Mouse (Mus musculus) neural tube, embryonic 11.5 days (tissue): ENCODE measurements at regions not wholly inside any gene's neighbourhood (a gene's known extent, or its start where the extent isn't known, plus 50 kb on each side); places are given as distances from the start of the nearest gene placed in this dataset.
"Not testable (repeated sequence)": the region's sequence is repeated elsewhere in the genome, so short reads cannot be mapped to it uniquely, and the experiment has no call there.

Experiments
- ATAC-seq: fragments of 200-750 bp; cut with Nextera tagmentation; 2 replicates; pipeline ENCODE4 v1.8.0; 2017; ENCODE audit warnings: moderate number of reproducible peaks, mild to moderate bottlenecking, moderate TSS enrichment, moderate library complexity; ENCODE audit not compliant: insufficient read depth, low FRiP score, low TSS enrichment
- DNase-seq: peaks from one replicate; pipeline ENCODE4 v3.0.0-alpha.2; 2015; ENCODE audit warnings: low spot score
- H3K27ac ChIP-seq: fragments of 300-500 bp; sonication (generic); 2 replicates; pipeline ENCODE4 v1.5.1; 2014; ENCODE audit warnings: low read depth, mild to moderate bottlenecking, low read length
- H3K27me3 ChIP-seq: fragments of 300-500 bp; sonication (generic); 2 replicates; pipeline ENCODE4 v1.6.1; 2014; ENCODE audit warnings: mild to moderate bottlenecking, low read length, mixed read lengths; ENCODE audit not compliant: control insufficient read depth, insufficient read depth
- H3K36me3 ChIP-seq: fragments of 300-500 bp; sonication (generic); 2 replicates; pipeline ENCODE4 v1.6.1; 2014; ENCODE audit warnings: mild to moderate bottlenecking, low read length, moderate library complexity, mixed read lengths; ENCODE audit not compliant: control insufficient read depth, insufficient read depth
- H3K4me1 ChIP-seq: fragments of 300-500 bp; sonication (generic); 2 replicates; pipeline ENCODE4 v1.6.1; 2014; ENCODE audit warnings: low read length, mixed read lengths; ENCODE audit not compliant: control insufficient read depth, insufficient read depth
- H3K4me2 ChIP-seq: fragments of 300-500 bp; sonication (generic); 2 replicates; pipeline ENCODE4 v1.6.1; 2014; ENCODE audit warnings: low read depth, mild to moderate bottlenecking, moderate library complexity
- H3K4me3 ChIP-seq: fragments of 300-500 bp; sonication (generic); 2 replicates; pipeline ENCODE4 v1.5.1; 2014; ENCODE audit warnings: low read depth, low read length
- H3K9ac ChIP-seq: fragments of 300-500 bp; sonication (generic); 2 replicates; pipeline ENCODE4 v1.6.1; 2014; ENCODE audit warnings: mild to moderate bottlenecking, low read length
- H3K9me3 ChIP-seq: fragments of 300-500 bp; sonication (generic); 2 replicates; pipeline ENCODE4 v1.6.1; 2016; ENCODE audit warnings: low read length; ENCODE audit not compliant: control insufficient read depth
- WGBS: fragments of 180-500 bp; shearing (Covaris S2); extraction: QIAGEN DNeasy Blood & Tissue Kit; methylation state at CpG from one replicate; pipeline ENCODE4 v1.1.7; 2014; 5-methylcytosine and 5-hydroxymethylcytosine counted together

DNA sequence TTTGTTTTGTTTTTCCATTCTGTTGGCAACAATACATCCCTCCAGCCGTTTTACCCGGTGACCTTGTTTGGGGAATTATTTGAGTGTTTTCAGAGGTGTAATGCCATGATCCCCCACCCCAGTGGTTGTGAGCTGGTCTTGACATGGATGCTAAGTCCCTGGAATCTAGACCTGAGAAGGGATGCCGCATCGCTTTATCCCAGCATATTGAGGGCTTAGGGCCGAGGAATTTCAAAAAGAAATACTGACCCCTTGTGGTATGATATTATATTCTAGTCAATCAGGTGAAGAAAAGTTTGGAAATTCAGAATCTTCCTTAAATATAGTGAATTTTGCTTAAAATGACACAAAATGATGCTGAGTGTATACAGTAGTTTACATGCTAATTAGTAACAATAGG is 75.7 kb upstream of the Cwc22 start:
- Histone ChIP-seq H3K4me3 (no peak overlapping the region), H3K27me3 (no peaks in the 10 kb centered on the region), H3K4me2 (no peak overlapping the region), H3K9me3 (no peaks in the 10 kb centered on the region), H3K4me1 (no peaks in the 10 kb centered on the region), H3K9ac (no peak overlapping the region), H3K36me3 (no peaks in the 10 kb centered on the region), H3K27ac (no peak overlapping the region)
- ATAC-seq (no peak; the same call in 1 of the 2 replicates), DNase-seq (peak; percentile 29)
- WGBS, result 36% methylated on average over 5 of the region's 5 CpGs

DNA sequence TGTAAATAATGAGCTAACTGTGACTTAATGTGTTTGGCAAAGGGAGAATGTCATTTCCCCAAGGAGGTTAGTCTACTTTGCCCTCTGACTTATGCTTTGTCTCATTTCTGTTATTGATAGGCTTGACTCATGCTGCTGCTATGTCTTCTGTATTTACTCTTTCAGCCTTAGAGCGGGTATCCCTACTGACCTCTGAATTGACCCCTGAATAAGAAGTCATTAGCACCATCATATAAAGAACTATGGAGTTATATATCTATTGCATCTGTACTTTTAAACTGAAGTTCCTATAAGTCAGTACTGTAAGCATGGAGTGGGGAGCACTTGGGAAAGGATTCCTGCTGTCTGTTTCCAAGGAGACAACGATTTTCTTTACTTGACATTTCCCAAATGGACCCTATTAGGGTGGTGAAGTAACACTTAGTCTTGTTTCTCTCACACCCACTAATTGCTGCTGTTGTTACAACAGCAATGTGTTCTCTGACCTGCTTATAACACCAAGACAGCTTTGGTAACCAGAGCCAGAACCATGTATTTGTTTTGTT is 75.3 kb upstream of the Cwc22 start:
- WGBS, result 54% methylated on average over 2 of the region's 2 CpGs
- Histone ChIP-seq H3K27me3 (no peaks in the 10 kb centered on the region), H3K4me1 (no peaks in the 10 kb centered on the region), H3K4me3 (no peak overlapping the region), H3K27ac (no peak overlapping the region), H3K4me2 (no peak overlapping the region), H3K9me3 (no peaks in the 10 kb centered on the region), H3K36me3 (no peaks in the 10 kb centered on the region), H3K9ac (no peak overlapping the region)
- DNase-seq (no peak), ATAC-seq (no peak)

DNA sequence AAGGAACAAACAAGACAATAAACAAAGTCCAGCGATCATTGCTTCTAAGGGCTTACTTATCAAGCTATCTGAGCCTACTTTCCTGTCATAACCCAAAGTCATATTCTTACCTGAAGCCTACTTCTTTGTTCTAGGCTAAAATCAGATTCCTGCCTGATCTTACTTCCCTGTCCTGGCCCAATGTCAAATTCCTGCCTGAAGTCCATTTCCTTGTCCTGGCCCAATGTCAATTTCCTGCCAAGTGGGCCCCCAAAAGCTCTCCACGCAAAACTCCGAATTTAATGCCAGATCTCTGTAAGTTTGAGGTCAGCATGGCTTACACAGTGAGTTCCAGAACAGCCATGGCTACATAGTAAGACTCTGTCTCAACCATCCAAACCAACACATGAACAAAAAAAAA is 74.3 kb upstream of the Cwc22 start:
- DNase-seq, result no peak

DNA sequence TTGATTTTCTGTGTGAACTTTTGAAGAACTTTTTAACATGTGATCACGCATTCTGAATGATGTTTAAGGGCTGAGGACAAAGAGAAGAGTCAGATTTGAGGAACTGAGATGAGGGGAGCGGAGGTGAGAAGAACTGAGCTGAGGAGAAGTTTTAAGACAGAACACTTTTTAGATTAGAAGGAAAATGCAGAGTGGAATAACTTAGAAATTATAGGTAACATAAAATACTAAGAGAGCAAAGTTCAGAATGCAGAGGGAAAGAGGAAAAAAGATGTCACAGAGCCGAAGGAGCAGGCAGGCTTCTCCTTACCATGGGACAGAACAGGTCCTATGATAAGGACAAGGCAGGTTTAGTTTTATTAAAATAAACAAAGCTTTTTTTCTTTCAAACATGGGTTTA is 73.7 kb upstream of the Cwc22 start:
- DNase-seq (no peak), ATAC-seq (no peak)
- Histone ChIP-seq H3K9ac (no peak overlapping the region), H3K4me3 (no peak overlapping the region), H3K27ac (no peak overlapping the region), H3K9me3 (no peaks in the 10 kb centered on the region), H3K4me2 (no peak overlapping the region), H3K4me1 (no peaks in the 10 kb centered on the region), H3K36me3 (no peaks in the 10 kb centered on the region), H3K27me3 (no peaks in the 10 kb centered on the region)
- WGBS, result 91% methylated on average over 3 of the region's 3 CpGs

More for the DNA sequence above, 74.3 kb upstream of the Cwc22 start:
- 91% methylated on average over 3 of the region's 3 CpGs for WGBS
- Histone ChIP-seq H3K9ac (no peak overlapping the region), H3K27ac (no peak overlapping the region), H3K4me1 (no peaks in the 10 kb centered on the region), H3K4me2 (no peak overlapping the region), H3K9me3 (no peaks in the 10 kb centered on the region), H3K27me3 (no peaks in the 10 kb centered on the region), H3K36me3 (no peaks in the 10 kb centered on the region), H3K4me3 (no peak overlapping the region)
- ATAC-seq, result no peak

DNA sequence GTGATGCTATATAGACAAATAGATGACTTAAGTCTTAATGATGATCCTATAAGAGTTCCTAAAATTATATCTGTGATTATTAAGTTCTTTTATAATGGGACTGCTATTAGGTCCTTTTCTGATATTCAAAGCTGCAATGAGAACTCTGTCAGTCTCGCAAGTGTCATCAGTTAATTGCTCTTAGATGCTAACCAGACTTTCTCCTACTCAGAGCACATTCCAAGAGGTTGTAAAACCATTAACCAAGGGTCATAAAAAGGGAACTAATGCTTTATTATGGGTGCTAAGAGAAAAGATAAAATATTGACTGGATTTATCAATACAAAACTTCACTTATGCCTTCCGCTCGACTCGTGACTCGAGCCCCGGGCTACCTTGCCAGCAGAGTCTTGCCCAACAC is 66.3 kb upstream of the Cwc22 start:
- H3K9me3 ChIP-seq, DNase-seq, H3K4me3 ChIP-seq, H3K9ac ChIP-seq, H3K27ac ChIP-seq, H3K27me3 ChIP-seq, ATAC-seq, H3K36me3 ChIP-seq, H3K4me2 ChIP-seq, H3K4me1 ChIP-seq: not testable (repeated sequence)
- 89% methylated on average over 6 of the region's 6 CpGs for WGBS

DNA sequence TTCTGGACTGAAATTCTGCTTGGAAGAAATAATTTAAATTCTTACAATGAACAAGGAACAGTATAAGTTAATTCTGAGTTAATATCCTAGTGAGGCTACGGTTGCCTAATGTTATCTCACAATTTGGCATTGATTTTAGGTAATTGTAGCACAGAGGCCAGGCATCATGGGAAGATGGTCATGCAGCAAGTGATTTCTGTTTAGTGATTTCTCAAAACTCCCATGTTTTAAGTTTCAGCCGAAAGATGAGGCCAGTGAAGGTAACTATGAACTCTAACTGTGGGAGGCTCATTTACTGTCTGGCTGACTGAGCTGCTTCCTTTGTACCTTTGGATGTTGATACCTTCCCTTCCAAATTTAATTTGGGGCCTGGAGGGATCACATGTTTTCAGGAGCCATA is 65.6 kb upstream of the Cwc22 start:
- Histone ChIP-seq H3K36me3 (no peaks in the 10 kb centered on the region), H3K4me3 (no peak overlapping the region), H3K4me1 (no peaks in the 10 kb centered on the region), H3K27me3 (no peaks in the 10 kb centered on the region), H3K4me2 (no peak overlapping the region), H3K27ac (no peak overlapping the region), H3K9ac (no peak overlapping the region), H3K9me3 (no peaks in the 10 kb centered on the region)
- 87% methylated on average over 2 of the region's 2 CpGs for WGBS
- ATAC-seq, result no peak
- no peak for DNase-seq

DNA sequence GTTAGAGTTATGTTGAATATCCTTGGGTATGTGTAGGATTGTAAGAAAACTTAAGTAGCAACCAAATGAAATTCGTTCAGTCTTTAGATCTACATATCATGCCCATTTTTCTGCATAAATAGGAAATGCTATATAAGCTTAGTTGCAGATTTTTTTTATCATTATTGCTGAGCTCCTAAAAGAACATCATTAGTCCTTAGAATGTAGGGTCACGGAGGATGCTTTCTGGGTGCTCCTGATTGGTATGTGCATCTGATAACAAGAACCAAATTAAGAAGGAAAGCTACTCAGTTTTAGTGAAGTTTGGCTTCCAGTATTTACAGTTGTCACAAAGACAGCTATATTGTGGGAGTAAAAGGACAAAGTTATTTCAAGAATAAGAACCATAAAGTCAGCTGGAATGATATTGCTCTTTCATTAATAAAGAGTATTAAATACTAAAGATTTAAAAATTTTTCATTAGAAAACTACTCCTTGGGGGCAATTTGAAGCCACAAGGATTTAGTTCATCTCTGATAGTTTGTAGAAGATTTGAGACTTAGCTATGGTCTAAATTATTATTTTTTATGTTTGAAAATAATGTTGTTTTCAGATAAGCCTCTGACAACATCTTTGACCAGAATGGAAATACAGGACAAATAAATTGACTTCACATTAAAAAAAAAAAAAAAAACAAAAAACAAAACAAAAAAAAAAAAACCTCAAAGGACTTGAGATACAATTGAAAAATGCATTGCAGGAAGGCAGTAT is 65.1 kb upstream of the Cwc22 start:
- no peak overlapping the region for H3K4me2 ChIP-seq
- H3K27me3 ChIP-seq, result no peaks in the 10 kb centered on the region
- no peak overlapping the region for H3K27ac ChIP-seq
- H3K9ac ChIP-seq, result no peak overlapping the region
- no peak overlapping the region for H3K4me3 ChIP-seq
- no peak for ATAC-seq
- no peaks in the 10 kb centered on the region for H3K4me1 ChIP-seq
- no peaks in the 10 kb centered on the region for H3K9me3 ChIP-seq
- WGBS, result 88% methylated on average over 2 of the region's 2 CpGs
- no peak for DNase-seq
- no peaks in the 10 kb centered on the region for H3K36me3 ChIP-seq

DNA sequence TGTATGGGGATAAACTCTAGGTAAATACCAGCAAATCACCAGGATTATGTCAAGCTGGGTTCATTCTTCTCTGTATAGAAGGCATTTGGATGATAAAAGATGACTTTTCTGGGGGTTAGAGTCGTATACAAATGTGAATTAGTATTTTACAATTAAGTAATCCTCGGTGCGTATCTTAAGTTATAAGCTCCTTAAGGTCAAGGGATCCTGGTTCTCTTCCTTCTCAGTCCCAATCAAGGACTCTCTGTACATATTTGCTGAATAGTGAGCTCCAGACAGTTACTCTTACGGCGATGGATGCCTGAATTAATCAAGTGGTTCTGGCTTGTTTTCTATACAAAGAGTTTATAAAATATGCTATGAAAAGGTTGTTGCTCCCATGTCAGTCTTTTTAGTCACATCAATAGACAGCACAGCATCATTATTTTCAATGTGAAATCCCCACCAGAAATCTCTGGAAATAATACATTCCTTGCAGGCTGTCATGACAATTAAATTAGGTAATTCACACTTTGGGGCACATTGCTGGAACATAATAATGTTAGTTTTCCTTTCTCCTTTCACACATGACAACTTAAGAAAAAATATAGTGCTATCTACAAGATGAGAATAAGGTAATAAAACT is 64.0 kb upstream of the Cwc22 start:
- Histone ChIP-seq H3K4me3 (no peak overlapping the region), H3K27ac (no peak overlapping the region), H3K4me2 (no peak overlapping the region), H3K9me3 (no peaks in the 10 kb centered on the region), H3K27me3 (no peaks in the 10 kb centered on the region), H3K4me1 (no peaks in the 10 kb centered on the region), H3K36me3 (no peaks in the 10 kb centered on the region), H3K9ac (no peak overlapping the region)
- 88% methylated on average over 5 of the region's 5 CpGs for WGBS
- no peak for ATAC-seq
- no peak for DNase-seq

DNA sequence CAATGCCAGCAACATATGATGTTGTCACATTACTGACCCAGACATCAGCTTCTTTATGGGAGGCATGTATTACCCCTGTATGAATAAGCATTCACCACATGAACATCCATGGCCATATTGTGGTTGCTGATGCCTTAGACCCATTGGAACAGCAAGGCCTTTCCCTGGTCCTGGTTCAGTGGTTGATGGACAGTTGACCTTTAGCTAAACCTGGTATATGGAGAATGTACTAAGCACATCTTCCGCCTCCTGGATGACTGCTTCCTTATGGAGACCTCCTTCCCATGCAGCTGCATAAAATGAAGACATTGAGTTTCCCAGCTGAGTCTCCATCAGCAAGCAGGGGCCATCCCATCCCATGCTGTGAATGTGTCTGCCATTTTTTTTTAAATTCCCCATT is 61.9 kb upstream of the Cwc22 start:
- Histone ChIP-seq H3K27ac (no peak overlapping the region), H3K4me1 (no peaks in the 10 kb centered on the region), H3K27me3 (no peaks in the 10 kb centered on the region), H3K9ac (no peak overlapping the region), H3K9me3 (no peaks in the 10 kb centered on the region), H3K36me3 (no peaks in the 10 kb centered on the region), H3K4me3 (no peak overlapping the region), H3K4me2 (no peak overlapping the region)
- DNase-seq, result no peak
- no peak for ATAC-seq
- WGBS, result 92% methylated on average over 1 of the region's 1 CpGs
